Mouse (Mus musculus): ENCODE results near the gene Clba1. TPM values are rescaled to one million over a fixed set of nuclear protein-coding genes. Genes with fewer than 3 reads are reported as not detected.
A peak's percentile ranks its signal among the peaks of the same experiment; 100 is the strongest.

Gene Clba1
- polyA plus RNA-seq, 1 experiment from 2014 or later = 4.1 TPM

DNA sequence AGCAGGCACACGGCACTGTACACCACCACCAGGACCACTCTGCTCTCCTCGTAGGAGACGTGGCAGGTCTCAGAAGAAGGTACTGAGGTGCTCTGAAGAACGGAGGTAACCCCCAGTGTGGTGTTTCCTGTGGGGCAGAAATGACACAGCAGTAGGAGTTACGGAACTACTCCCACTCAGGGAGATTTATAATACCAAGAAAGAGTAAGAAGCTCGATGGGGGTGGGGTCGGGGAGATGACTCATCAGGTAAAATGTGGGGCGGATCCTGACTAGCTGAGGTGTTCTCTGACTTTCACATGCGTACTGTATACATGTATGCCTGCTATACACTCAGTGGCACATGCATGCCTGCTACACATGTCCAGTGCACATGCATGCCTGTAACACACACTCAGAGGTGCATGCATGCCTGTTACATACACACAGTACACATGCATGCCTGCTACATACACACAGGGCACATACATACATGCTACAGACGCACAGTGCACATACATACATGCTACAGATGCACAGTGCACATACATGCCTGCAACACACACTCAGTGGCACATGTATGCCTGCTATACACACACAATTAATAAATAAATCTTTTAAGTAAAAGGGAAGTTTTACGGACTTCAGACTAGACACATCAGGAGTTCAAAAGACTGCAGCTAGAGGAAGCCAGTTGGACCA lies 44.5 kb downstream of the Clba1 start:
- ATAC-seq = peak; percentile 33; the same call in 1 of the 2 replicates
- H3K27me3 ChIP-seq (replicated peaks; ENCODE audit: control insufficient read depth, insufficient read depth, low read length) = no peaks in the 10 kb centered on the region
- no peaks in the 10 kb centered on the region for H3K36me3 ChIP-seq (ENCODE audit: control insufficient read depth, insufficient read depth, low read length)
- no peak overlapping the region for H3K9ac ChIP-seq (ENCODE audit: low read depth, low read length)
- H3K4me2 ChIP-seq (ENCODE audit: low read depth, low read length) = no peak overlapping the region
- no peaks in the 10 kb centered on the region for H3K9me3 ChIP-seq (ENCODE audit: control insufficient read depth, low read length)
- WGBS = 70% methylated on average over 11 of the region's 11 CpGs
- no peaks in the 10 kb centered on the region for H3K4me1 ChIP-seq (ENCODE audit: control insufficient read depth, insufficient read depth, low read length)
- H3K4me3 ChIP-seq (ENCODE audit: low read length) = no peak overlapping the region
- no peak overlapping the region for H3K27ac ChIP-seq (ENCODE audit: low read length)

GRCm38 (mm10) chr12:112854610-112855333 lies 46.0 kb downstream of the Clba1 start:
- Histone ChIP-seq H3K27me3 (replicated peaks; ENCODE audit: control insufficient read depth, insufficient read depth, low read length) (no peaks in the 10 kb centered on the region), H3K27ac (ENCODE audit: low read length) (no peak overlapping the region), H3K4me3 (ENCODE audit: low read length) (no peak overlapping the region), H3K9ac (ENCODE audit: low read depth, low read length) (no peak overlapping the region), H3K9me3 (ENCODE audit: control insufficient read depth, low read length) (no peaks in the 10 kb centered on the region), H3K4me1 (ENCODE audit: control insufficient read depth, insufficient read depth, low read length) (no peaks in the 10 kb centered on the region), H3K36me3 (ENCODE audit: control insufficient read depth, insufficient read depth, low read length) (no peaks in the 10 kb centered on the region), H3K4me2 (ENCODE audit: low read depth, low read length) (no peak overlapping the region)
- 60% methylated on average over 7 of the region's 7 CpGs for WGBS
- no peak for ATAC-seq

GRCm38 (mm10) chr12:112856338-112856737 lies 47.6 kb downstream of the Clba1 start:
- ATAC-seq = no peak
- no peak overlapping the region for H3K9ac ChIP-seq (ENCODE audit: low read depth, low read length)
- no peaks in the 10 kb centered on the region for H3K9me3 ChIP-seq (ENCODE audit: control insufficient read depth, low read length)
- H3K27me3 ChIP-seq (replicated peaks; ENCODE audit: control insufficient read depth, insufficient read depth, low read length) = no peaks in the 10 kb centered on the region
- no peak overlapping the region for H3K4me3 ChIP-seq (ENCODE audit: low read length)
- no peak overlapping the region for H3K27ac ChIP-seq (ENCODE audit: low read length)
- WGBS = 91% methylated on average over 3 of the region's 3 CpGs
- no peaks in the 10 kb centered on the region for H3K36me3 ChIP-seq (ENCODE audit: control insufficient read depth, insufficient read depth, low read length)
- H3K4me1 ChIP-seq (ENCODE audit: control insufficient read depth, insufficient read depth, low read length) = no peaks in the 10 kb centered on the region
- no peak overlapping the region for H3K4me2 ChIP-seq (ENCODE audit: low read depth, low read length)

DNA sequence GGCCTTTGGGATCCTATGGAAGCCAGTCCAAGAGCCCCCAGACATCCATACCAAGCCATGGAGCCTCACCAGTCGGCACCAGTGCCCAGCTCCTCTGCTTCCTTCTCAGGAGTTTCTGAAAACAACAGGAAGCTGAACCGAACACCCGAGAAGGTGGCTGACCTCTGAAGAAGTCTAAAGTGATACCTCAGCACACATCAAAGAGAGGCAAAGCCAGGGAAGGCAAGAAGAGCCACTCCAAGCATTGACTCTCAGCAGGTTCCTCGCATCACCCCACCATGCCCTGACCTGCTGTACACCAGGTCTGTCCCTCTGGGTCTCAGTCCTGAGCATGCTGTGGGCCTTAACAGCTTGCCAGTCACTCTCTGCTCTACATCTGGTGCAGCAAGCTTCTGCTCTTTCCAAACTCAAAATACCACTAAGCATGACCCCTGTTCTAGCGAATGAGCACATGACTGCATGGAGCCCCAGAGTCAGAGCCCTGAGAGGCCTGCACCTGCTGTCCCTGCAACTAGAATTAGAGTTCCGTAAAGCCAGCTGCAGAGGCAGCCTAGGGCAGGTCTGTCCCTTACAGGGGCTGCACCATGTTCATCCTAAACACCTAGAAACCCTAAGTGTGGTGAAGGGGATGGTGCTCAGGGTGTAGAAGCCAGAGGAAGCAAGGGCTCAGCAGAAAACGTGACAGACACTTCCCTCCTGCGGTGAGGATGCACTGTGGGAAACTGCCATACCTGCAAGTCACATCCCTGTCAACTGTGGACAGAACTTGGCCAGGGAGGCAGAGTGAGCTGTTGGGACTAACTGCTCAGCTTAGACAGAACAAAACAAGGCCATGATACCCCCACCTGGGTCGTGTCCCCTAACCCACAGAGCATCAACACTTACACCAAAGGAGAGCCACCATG lies 48.5 kb downstream of the Clba1 start:
- H3K27me3 ChIP-seq (replicated peaks; ENCODE audit: control insufficient read depth, insufficient read depth, low read length) = no peaks in the 10 kb centered on the region
- H3K4me2 ChIP-seq (ENCODE audit: low read depth, low read length) = no peak overlapping the region
- no peak for ATAC-seq
- no peak overlapping the region for H3K27ac ChIP-seq (ENCODE audit: low read length)
- H3K36me3 ChIP-seq (ENCODE audit: control insufficient read depth, insufficient read depth, low read length) = no peaks in the 10 kb centered on the region
- H3K4me3 ChIP-seq (ENCODE audit: low read length) = no peak overlapping the region
- WGBS = 71% methylated on average over 9 of the region's 9 CpGs
- H3K9me3 ChIP-seq (ENCODE audit: control insufficient read depth, low read length) = no peaks in the 10 kb centered on the region
- no peak overlapping the region for H3K9ac ChIP-seq (ENCODE audit: low read depth, low read length)
- H3K4me1 ChIP-seq (ENCODE audit: control insufficient read depth, insufficient read depth, low read length) = no peaks in the 10 kb centered on the region

DNA sequence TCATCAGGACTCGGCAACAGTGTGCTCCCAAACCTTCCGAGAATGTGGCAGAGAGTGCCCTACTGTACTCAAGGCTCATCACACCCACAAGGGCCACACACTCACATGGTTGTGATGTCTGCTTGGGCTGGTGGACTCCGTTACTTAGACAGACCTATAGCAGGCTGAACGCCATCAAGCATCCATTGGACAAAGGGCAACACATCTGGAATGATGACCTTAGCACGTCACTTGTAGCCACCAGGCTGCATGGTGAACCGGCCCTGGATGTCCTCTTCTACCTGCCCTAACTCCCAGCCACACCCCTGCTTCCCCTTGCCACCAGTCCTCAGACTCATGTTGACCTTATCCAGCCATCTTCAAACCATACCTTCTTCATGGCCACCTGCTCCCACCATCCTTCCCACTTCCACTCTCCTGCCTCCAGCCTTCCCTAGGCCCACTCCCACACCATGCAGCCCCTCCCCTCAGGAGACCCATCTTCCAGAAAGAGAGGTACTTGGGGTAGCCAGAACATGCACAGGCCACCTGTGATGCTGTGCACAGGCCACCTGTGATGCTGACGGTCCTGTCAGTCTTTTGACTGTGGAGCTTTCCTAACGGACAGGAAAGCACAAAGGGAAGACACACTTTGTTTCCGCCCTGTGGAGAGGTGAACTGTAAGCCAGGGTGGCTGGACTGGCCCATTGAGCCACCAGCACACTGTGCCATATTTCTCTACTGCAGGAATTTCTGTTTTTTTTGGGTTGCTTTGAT lies 50.0 kb downstream of the Clba1 start:
- no peak overlapping the region for H3K9ac ChIP-seq (ENCODE audit: low read depth, low read length)
- H3K27ac ChIP-seq (ENCODE audit: low read length) = no peak overlapping the region
- H3K27me3 ChIP-seq (replicated peaks; ENCODE audit: control insufficient read depth, insufficient read depth, low read length) = no peaks in the 10 kb centered on the region
- H3K4me1 ChIP-seq (ENCODE audit: control insufficient read depth, insufficient read depth, low read length) = no peaks in the 10 kb centered on the region
- no peak overlapping the region for H3K4me3 ChIP-seq (ENCODE audit: low read length)
- H3K9me3 ChIP-seq (ENCODE audit: control insufficient read depth, low read length) = no peaks in the 10 kb centered on the region
- no peak overlapping the region for H3K4me2 ChIP-seq (ENCODE audit: low read depth, low read length)
- WGBS = 89% methylated on average over 9 of the region's 9 CpGs
- H3K36me3 ChIP-seq (ENCODE audit: control insufficient read depth, insufficient read depth, low read length) = no peaks in the 10 kb centered on the region
- no peak for ATAC-seq

DNA sequence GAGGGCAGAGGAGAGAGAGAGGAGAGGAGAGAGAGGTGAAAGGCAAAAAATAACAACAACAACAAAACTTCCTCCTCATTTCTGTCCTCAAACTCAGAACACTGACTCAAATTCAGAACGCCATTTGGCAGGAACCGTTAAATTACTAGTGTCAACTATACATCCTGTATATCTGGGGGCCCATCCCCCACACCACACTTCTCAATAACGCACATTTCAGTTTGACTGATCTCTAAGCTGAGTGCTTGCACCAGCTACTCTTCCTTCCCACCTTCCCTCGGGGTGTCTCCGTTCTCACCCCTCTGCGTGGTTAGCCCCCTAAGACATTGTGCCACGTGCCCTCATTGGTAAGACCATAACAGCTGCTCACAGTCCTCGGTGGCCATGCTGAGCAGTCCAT lies 51.2 kb downstream of the Clba1 start:
- no peaks in the 10 kb centered on the region for H3K9me3 ChIP-seq (ENCODE audit: control insufficient read depth, low read length)
- no peak overlapping the region for H3K4me2 ChIP-seq (ENCODE audit: low read depth, low read length)
- H3K27ac ChIP-seq (ENCODE audit: low read length) = no peak overlapping the region
- H3K4me3 ChIP-seq (ENCODE audit: low read length) = no peak overlapping the region
- no peaks in the 10 kb centered on the region for H3K27me3 ChIP-seq (replicated peaks; ENCODE audit: control insufficient read depth, insufficient read depth, low read length)
- H3K4me1 ChIP-seq (ENCODE audit: control insufficient read depth, insufficient read depth, low read length) = no peaks in the 10 kb centered on the region
- H3K9ac ChIP-seq (ENCODE audit: low read depth, low read length) = no peak overlapping the region
- ATAC-seq = no peak
- no peaks in the 10 kb centered on the region for H3K36me3 ChIP-seq (ENCODE audit: control insufficient read depth, insufficient read depth, low read length)
- WGBS = 65% methylated on average over 8 of the region's 8 CpGs

GRCm38 (mm10) chr12:112860765-112861164 lies 52.0 kb downstream of the Clba1 start:
- 65% methylated on average over 7 of the region's 7 CpGs for WGBS
- Histone ChIP-seq H3K9ac (ENCODE audit: low read depth, low read length) (no peak overlapping the region), H3K4me1 (ENCODE audit: control insufficient read depth, insufficient read depth, low read length) (no peaks in the 10 kb centered on the region), H3K27me3 (replicated peaks; ENCODE audit: control insufficient read depth, insufficient read depth, low read length) (no peaks in the 10 kb centered on the region), H3K4me2 (ENCODE audit: low read depth, low read length) (no peak overlapping the region), H3K9me3 (ENCODE audit: control insufficient read depth, low read length) (no peaks in the 10 kb centered on the region), H3K36me3 (ENCODE audit: control insufficient read depth, insufficient read depth, low read length) (no peaks in the 10 kb centered on the region), H3K27ac (ENCODE audit: low read length) (no peak overlapping the region), H3K4me3 (ENCODE audit: low read length) (no peak overlapping the region)
- ATAC-seq = no peak

DNA sequence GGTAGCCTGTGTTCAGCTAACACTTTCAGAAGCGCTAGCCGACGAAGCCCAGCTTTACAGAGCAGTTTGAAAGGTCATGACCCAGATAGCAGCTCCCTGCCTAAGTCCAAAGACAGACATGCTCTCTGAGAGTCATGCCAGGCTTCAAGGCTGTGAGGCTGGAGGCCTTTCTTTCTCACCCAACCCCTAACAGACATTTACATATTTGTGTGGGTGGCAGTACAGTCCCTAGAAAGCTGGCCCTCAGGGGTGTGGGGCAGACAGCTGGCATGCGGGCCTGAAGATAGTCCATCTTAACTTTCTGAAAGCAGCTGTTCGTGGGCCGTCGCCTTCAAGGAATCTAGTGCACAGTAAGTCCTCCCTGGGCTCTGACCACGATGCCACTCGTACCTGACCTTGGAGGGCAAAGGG lies 53.2 kb downstream of the Clba1 start:
- WGBS = 59% methylated on average over 9 of the region's 9 CpGs

GRCm38 (mm10) chr12:112864804-112865203 lies 56.1 kb downstream of the Clba1 start:
- Histone ChIP-seq H3K36me3 (ENCODE audit: control insufficient read depth, insufficient read depth, low read length) (no peaks in the 10 kb centered on the region), H3K9me3 (ENCODE audit: control insufficient read depth, low read length) (no peaks in the 10 kb centered on the region), H3K27ac (ENCODE audit: low read length) (no peak overlapping the region), H3K4me2 (ENCODE audit: low read depth, low read length) (no peak overlapping the region), H3K4me1 (ENCODE audit: control insufficient read depth, insufficient read depth, low read length) (peaks cover 12% of the 10 kb centered on the region; the same call in 1 of the 2 replicates), H3K4me3 (ENCODE audit: low read length) (no peak overlapping the region), H3K9ac (ENCODE audit: low read depth, low read length) (no peak overlapping the region), H3K27me3 (replicated peaks; ENCODE audit: control insufficient read depth, insufficient read depth, low read length) (no peaks in the 10 kb centered on the region)
- ATAC-seq = no peak
- WGBS = 84% methylated on average over 7 of the region's 7 CpGs

More for the DNA sequence above, 53.2 kb downstream of the Clba1 start:
- no peaks in the 10 kb centered on the region for H3K9me3 ChIP-seq (ENCODE audit: control insufficient read depth, low read length)
- H3K27ac ChIP-seq (ENCODE audit: low read length) = no peak overlapping the region
- no peak overlapping the region for H3K4me2 ChIP-seq (ENCODE audit: low read depth, low read length)
- H3K4me1 ChIP-seq (ENCODE audit: control insufficient read depth, insufficient read depth, low read length) = peaks cover 6% of the 10 kb centered on the region; the same call in 1 of the 2 replicates
- no peak overlapping the region for H3K4me3 ChIP-seq (ENCODE audit: low read length)
- no peaks in the 10 kb centered on the region for H3K27me3 ChIP-seq (replicated peaks; ENCODE audit: control insufficient read depth, insufficient read depth, low read length)
- no peak for ATAC-seq
- no peaks in the 10 kb centered on the region for H3K36me3 ChIP-seq (ENCODE audit: control insufficient read depth, insufficient read depth, low read length)
- no peak overlapping the region for H3K9ac ChIP-seq (ENCODE audit: low read depth, low read length)

Measured in intestine, embryonic 16.5 days (tissue).